Mouse (Mus musculus) urinary bladder, adult 18-20 months (tissue): ENCODE data around the gene Fam71f2.

ENCODE experiments used
- DNase-seq, 2 experiments: peaks; one replicate each; pipeline ENCODE4 v3.0.0; 2022; ENCODE audit warnings: low spot score in 2 of 2, mixed read lengths in 2 of 2

Gene Fam71f2

DNA sequence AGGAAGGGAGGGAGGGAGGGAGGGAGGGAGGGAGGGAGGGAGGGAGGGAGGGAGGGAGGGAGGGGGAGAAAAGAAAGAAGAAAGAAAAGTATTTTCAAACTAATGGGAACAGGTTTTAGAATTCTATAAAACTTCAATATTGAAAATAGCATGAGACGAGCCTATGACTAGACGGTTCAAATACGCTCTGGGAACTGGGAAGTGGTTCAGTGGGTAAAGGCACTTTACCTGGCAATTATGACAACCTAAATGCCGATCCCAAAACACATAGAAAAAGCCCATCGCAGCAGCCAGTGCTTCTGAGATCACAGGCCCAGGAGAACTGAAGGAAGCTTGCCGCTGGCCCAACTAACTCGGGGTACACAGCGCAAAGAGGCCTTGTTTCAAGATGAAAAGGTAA is at the start of gene Fam71f2:
TSS of gene Fam71f2 (plus strand) at position 301 of the 400 bp plus-strand sequence.
- DNase-seq = no peak

DNA sequence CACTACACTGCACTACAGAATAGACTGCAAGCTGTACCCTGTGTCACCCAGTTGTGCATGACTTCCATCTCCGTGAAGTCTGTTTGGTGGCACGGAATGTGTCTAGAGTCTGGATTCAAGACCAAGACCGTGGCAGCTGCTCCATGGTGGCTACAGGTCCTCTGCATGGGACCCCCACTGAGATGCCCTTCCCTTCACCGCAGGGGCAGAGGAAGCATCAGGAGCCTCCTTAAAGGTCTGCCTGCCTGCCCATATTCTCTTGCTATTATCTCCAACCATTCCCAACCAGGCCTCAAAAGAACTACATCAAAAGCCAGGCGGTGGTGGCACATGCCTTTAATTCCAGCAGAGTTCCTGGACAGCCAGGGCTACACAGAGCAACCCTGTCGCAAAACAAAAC is 49.0 kb upstream of the Fam71f2 start:
- no peak for DNase-seq

DNA sequence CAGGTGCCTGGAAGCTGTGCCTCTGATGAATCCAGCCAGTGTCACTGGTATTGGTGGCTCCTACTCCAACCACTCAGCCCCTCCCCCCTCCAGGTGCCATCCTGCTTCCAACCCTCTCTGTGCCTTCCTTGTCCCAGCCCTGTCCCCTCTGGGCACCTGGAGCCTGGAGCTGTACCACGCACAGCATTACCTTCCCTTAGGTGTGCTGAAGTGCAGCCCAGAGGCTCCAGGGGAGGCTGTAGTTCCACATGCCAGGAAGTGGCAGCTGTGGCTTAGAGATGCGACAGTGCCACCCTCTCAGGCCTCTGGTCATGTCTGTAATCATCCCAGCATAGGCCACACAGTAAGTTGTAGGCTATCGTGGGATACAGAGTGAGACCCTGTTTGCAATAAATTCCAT is 47.6 kb upstream of the Fam71f2 start:
- DNase-seq = no peak

GRCm38 (mm10) chr6:29232321-29232720 is 47.1 kb upstream of the Fam71f2 start:
- no peak for DNase-seq

DNA sequence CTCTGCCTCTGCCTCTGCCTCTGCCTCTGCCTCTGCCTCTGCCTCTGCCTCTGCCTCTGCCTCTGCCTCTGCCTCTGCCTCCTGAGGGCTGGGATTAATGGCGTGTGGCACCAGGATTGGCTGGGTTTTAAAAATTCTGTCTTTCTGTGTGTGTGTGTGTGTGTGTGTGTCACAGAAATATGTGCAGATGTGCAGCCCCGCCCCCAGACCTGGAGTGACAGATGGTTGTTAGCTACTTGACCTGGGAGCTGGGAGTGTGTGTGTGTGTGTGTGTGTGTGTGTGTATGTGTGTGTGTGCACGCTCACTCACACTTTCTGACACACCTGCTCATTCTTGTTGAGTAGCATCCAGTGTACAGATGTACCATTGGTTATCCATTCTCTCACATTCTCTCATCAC is 45.7 kb upstream of the Fam71f2 start:
- DNase-seq = no peak

DNA sequence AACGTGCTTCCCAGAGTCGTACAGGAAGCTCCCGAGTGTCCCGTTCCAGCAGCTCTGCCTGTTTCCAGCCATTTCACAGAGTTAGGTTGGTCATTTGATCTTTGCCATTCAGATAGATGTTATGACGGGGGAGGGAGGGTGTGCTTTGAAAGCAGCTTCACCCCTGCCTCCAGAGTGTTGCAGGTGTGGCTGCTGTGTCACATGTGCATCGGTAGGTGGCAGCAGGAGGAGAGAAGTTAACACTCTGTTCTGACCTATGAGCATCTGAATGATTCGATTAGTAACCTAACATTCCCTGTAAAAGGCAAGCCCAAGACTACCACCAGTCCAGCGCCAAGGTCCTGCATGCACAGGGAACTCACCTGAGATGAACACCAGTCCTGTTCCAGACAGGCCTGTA is 45.1 kb upstream of the Fam71f2 start:
- DNase-seq = no peak

GRCm38 (mm10) chr6:29240806-29241205 is 38.6 kb upstream of the Fam71f2 start:
- peak in 1 of 2 experiments; percentile 12 for DNase-seq

GRCm38 (mm10) chr6:29241697-29242096 is 37.7 kb upstream of the Fam71f2 start:
- no peak for DNase-seq

GRCm38 (mm10) chr6:29242265-29242664 is 37.1 kb upstream of the Fam71f2 start:
- no peak for DNase-seq

DNA sequence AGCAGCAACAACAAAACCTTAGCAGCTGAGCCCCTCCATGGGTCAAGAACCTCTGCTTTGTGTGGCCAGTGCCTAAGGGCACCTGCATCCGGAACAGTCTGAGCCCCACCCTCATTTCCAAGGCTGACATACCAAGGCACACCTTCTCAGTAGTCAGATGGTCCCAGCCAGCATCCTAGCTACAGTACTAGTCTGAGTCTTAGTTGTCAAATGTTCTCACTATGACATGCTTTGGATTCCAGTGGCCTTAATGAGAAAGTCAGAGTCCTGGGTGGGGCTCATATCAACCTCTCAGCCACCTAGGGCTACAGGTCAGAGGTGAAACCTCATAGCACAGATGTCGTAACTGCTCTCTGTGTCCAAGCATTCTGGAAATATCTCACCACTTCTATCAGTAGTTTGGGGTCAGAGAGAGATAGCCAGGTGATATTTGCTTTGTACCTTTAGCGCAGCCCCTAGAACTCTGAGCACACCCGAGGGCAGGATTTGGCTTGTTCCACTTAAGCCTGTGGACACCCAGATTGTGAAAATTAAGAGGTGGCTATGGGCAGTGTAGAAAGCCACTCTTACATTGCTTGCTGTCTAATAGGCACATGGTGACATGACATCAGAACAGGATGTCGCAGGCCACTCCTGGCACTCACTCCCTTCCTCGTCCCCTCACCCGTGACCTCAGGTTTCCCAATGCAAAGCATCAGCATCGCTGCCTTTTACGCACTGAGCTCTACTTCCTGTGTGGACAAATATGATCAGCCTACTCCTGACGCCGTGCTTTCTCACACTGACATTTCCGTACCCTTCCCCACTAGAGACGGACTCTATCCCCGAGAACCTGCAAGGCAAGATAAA is 33.9 kb upstream of the Fam71f2 start:
- DNase-seq = no peak

DNA sequence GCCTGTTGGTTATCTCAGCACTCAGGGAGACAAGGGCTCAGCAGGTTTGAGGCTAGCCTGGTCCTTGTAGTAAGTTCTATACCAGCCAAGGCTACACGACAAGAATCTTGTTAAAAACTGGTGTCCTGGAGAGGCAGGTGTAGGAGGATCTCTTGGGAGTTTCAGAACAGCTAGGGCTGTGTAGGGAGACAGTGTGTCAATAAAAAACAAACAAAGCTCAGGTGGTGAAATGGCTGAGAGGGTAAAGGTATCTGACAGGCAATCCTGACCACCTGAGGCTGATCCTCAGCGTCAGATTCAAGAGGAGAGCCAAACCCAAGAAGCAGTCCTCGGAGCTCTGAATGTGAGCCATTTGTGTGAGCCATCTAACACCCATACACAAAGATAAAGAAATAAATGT is 33.2 kb upstream of the Fam71f2 start:
- DNase-seq = no peak

- no peak for DNase-seq
Measured at GRCm38 (mm10) chr6:29246585-29246984, 32.8 kb upstream of the Fam71f2 start.

GRCm38 (mm10) chr6:29247072-29247471 is 32.3 kb upstream of the Fam71f2 start:
- no peak for DNase-seq

DNA sequence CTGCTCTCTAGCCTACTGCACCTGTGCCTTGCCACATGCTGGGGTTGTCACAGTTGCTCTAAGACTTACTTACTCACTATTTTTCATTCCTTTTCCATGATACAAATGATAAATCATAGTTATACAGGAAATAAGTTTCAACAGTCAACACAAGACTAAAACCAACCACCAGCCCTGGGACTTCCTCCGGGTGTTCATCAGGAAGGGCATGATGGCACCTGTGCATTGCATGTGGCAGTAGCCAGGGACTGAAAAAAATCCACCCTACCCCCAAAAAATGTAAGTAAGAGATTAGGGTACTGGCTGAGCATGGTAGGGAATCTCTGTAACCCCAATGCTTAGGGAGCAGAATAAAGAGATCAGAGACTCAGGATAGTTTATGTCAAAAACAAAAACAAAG is 20.0 kb upstream of the Fam71f2 start:
- DNase-seq = no peak

DNA sequence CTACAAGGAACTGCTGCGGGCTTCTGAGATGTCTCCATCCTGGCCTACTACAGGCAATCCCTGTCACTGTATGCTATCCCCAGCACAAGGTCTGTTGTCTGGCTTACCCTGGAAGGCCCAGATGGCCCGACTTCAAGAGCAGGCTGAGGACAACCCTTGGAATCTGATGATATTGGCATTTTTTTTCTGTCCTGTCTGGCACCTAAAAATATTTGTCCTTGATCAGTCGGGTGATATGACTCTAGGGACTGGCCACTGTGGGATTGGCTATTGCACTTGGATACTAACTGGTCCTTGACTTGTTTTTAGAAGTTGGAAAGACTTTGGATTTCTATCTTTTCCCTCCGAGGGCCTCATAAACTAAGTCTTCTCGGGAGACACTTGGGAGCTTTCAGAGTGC is 17.6 kb upstream of the Fam71f2 start:
- DNase-seq = no peak

- DNase-seq = no peak
Measured at GRCm38 (mm10) chr6:29263650-29264455, 15.5 kb upstream of the Fam71f2 start.

GRCm38 (mm10) chr6:29264456-29264781 is 15.0 kb upstream of the Fam71f2 start:
- no peak for DNase-seq

DNA sequence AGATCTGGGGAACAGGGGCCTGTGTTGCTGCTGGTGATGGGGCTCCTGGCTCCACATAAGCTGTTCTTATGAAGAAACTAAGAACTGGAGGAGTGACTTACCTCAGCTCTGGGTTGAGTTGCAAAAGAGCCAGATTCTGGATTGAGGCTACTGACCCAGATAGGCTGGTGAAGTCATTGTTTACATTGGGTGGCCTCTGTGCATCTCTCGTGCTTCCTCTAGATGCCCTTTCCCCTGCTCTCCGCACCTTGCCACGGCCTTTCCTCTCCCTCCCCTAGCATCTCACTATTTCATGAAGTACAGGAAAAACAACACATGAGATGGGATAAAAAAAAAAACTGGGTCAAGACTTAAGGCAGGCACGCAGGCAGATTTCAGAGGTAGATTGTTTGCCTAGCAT is 12.5 kb upstream of the Fam71f2 start:
- no peak for DNase-seq

DNA sequence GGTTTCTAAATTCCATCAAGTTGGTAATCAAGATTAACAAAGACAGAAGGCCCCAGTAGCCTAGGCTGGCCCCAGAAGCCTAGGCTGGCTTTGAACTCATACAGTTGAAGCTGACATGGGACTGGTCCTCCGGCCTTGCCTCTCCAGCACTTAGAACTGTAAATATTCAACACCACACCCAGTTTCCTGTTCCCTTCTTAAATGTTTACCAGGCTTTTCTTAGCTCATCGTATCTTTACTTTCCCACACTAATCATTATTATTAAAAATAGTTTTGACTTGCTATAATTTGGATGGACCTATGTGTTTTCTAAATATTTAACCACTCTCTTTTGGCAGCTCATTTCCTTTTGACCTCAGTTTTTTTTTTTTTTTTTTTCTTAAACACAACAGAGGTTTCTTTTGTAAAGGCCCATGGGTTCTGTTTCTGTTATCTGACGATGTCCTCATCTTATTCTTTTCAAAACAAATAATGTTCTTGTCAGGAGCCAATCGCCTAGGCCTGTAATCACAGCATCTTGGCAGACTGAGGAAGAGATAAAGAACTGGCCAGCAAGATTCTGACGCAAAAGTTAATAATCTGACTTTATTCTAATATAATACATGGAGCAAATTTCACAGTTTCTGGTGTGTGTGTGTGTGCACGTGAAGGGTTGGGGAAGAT is 10.3 kb upstream of the Fam71f2 start:
- DNase-seq = no peak

GRCm38 (mm10) chr6:29270961-29271360 is 8.4 kb upstream of the Fam71f2 start:
- no peak for DNase-seq

DNA sequence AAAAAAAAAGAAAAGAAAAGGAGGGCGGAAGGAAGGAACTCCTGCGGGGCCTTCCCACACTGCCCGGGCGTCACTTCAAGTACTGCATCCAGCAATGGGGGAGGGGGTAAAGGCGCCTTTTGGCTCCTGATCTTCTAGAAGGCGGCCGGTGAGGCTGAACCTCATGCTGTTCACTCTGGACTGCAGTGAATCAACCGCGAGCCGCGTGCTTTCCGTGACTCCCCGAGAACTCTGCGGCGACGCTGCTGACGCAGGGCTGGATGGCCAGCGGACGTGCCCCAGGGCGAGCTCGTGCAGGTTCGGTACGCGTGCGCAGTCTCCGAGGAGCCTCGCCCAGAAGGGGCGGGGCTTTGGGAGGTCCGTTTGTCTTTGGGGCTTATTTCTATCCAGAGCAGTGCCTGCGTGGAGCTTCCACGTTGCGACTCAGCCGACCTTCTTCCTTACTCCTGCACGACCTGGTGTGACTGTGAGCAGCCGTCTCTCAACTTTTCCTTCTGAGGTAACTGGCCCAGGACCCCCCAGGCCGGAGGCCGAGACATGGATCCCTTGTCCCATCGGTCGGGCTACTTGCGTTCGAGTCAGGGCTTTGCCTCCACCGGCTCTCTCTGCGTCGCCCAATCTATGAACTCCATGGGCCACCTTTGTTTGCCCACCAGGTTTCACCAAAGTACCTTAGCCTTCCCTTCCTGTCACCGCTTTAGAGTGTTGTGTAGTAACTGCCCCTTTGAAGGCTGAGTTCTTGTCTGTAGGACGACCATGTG is 6.9 kb upstream of the Fam71f2 start, which contains the start of gene Hilpda:
TSS of gene Hilpda (plus strand) at position 177 of the 761 bp plus-strand sequence.
- peak; percentile 84 to 89 for DNase-seq

DNA sequence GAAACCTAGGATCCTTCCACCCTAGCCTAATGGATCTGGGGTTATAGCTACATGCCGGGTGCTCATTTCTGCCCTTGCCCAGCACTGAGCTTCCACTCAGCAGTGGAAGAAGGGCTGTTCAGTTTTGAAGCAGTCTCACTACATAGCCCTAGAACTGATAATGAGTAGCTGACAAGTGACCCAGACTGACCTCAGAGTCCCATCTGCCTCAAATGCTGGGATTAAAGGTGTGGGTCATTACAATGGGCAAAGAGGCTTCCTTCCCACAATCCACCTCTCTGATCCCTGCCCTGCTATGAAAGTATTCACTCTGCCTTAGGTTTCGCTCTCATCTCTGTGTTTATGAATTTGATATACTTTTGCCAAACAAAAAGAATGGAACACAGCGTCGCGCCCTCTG is 2.6 kb upstream of the Fam71f2 start:
- no peak for DNase-seq
